Mouse (Mus musculus) liver, postnatal 0 days (tissue): Measurements from ENCODE around the gene Kbtbd6.

Source experiments
- CTCF ChIP-seq: sonication (generic); IDR thresholded peaks from 2 replicates; pipeline ENCODE4 v1.5.1; 2016; ENCODE audit warnings: antibody characterized with exemption, low read depth
- EP300 ChIP-seq: IDR thresholded peaks from 2 replicates; pipeline ENCODE4 v1.6.1; 2016; ENCODE audit warnings: antibody characterized with exemption, low read depth, mild to moderate bottlenecking

- TF ChIP-seq CTCF = no peak
- TF ChIP-seq EP300 = no peak
Measured at GRCm38 (mm10) chr14:79483611-79484120, 32.0 kb downstream of the Kbtbd6 start.
